Mouse (Mus musculus) kidney, embryonic 16.5 days (tissue): ENCODE measurements around the gene Greb1. TPM values are rescaled to one million over a fixed set of nuclear protein-coding genes. Genes with fewer than 3 reads are reported as not detected.

Experiments
- ATAC-seq: fragments of 200-750 bp; cut with Nextera tagmentation; 2 replicates; pipeline ENCODE4 v1.8.0; 2017; ENCODE audit warnings: moderate TSS enrichment; ENCODE audit not compliant: low FRiP score, low TSS enrichment
- H3K27ac ChIP-seq: fragments of 300-500 bp; sonication (generic); 2 replicates; pipeline ENCODE4 v1.5.1; 2014; ENCODE audit warnings: low read length
- H3K27me3 ChIP-seq: fragments of 300-500 bp; sonication (generic); 2 replicates; pipeline ENCODE4 v1.6.1; 2014; ENCODE audit warnings: low read length, control low read depth, mixed read lengths; ENCODE audit not compliant: insufficient read depth
- H3K36me3 ChIP-seq: fragments of 300-500 bp; sonication (generic); 2 replicates; pipeline ENCODE4 v1.6.1; 2014; ENCODE audit warnings: low read length, control low read depth, mixed read lengths; ENCODE audit not compliant: insufficient read depth
- H3K4me1 ChIP-seq: fragments of 300-500 bp; sonication (generic); 2 replicates; pipeline ENCODE4 v1.6.1; 2014; ENCODE audit warnings: low read length, control low read depth, mixed read lengths; ENCODE audit not compliant: insufficient read depth
- H3K4me2 ChIP-seq: fragments of 300-500 bp; sonication (generic); replicated peaks from 2 replicates; pipeline ENCODE4 v1.6.1; 2014; ENCODE audit warnings: low read depth, low read length
- H3K4me3 ChIP-seq: fragments of 300-500 bp; sonication (generic); 2 replicates; pipeline ENCODE4 v1.5.1; 2014; ENCODE audit warnings: mild to moderate bottlenecking, low read length
- H3K9ac ChIP-seq: fragments of 300-500 bp; sonication (generic); replicated peaks from 2 replicates; pipeline ENCODE4 v1.6.1; 2014; ENCODE audit warnings: low read length
- H3K9me3 ChIP-seq: fragments of 300-500 bp; sonication (generic); 2 replicates; pipeline ENCODE4 v1.6.1; 2016; ENCODE audit warnings: low read length, control low read depth
- WGBS: fragments of 180-500 bp; shearing (Covaris S2); extraction: QIAGEN DNeasy Blood & Tissue Kit; methylation state at CpG from one replicate; pipeline ENCODE4 v1.1.7; 2014; 5-methylcytosine and 5-hydroxymethylcytosine counted together
- polyA plus RNA-seq: library from polyadenylated mRNA; unstranded; fragments of >200 nt; fragmentation: Nextera tagmentation; extraction: Ambion mirVana; gene quantifications from 2 replicates; pipeline ENCODE4 v1.2.1, GENCODE M21; 2015

Gene Greb1
- polyA plus RNA-seq, 1 experiment from 2014 or later, result 4.4 TPM

GRCm38 (mm10) chr12:16831071-16831470 lies 30.4 kb upstream of the Greb1 start:
- WGBS, result 68% methylated on average over 4 of the region's 4 CpGs
- Histone ChIP-seq H3K36me3 (0 out of 2 replicates have a peak, but pooled peaks cover 6% of the 10 kb centered on the region), H3K4me2 (no peak overlapping the region), H3K27me3 (no peaks in the 10 kb centered on the region), H3K9me3 (no peaks in the 10 kb centered on the region), H3K4me3 (no peak overlapping the region), H3K9ac (no peak overlapping the region), H3K27ac (no peak overlapping the region), H3K4me1 (0 out of 2 replicates have a peak, but pooled peaks cover 3% of the 10 kb centered on the region)
- ATAC-seq, result 0 out of 2 replicates have a peak, but pooled peaks have one; percentile 7

DNA sequence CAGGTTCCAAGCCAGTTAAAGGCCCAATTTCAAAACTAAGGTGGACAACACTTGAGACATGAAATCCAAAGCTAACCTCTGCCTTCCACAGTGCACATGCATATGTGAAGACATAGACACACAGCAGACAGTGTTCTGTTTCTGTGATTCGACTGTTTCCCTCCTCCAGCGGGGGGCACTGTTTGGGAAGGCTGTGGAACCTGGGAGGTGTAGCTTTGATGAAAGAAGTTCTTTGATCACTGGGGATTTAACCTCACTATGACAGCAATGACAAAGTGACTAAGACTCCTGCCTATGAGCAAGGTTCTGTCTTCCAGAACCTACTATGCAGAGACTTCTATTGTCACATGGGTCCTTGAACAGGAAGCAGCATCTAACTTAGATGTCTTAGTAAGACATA lies 29.1 kb upstream of the Greb1 start:
- H3K27ac ChIP-seq, result no peak overlapping the region
- no peak for ATAC-seq
- no peak overlapping the region for H3K4me3 ChIP-seq
- H3K27me3 ChIP-seq, result no peaks in the 10 kb centered on the region
- H3K9ac ChIP-seq, result no peak overlapping the region
- H3K4me2 ChIP-seq, result no peak overlapping the region
- WGBS, result 75% methylated on average over 2 of the region's 2 CpGs
- 0 out of 2 replicates have a peak, but pooled peaks cover 3% of the 10 kb centered on the region for H3K4me1 ChIP-seq
- H3K9me3 ChIP-seq, result no peaks in the 10 kb centered on the region
- peaks cover 13% of the 10 kb centered on the region for H3K36me3 ChIP-seq

- WGBS, result 76% methylated on average over 6 of the region's 6 CpGs
- Histone ChIP-seq H3K27ac (no peak overlapping the region), H3K4me2 (no peak overlapping the region), H3K4me3 (no peak overlapping the region), H3K9ac (no peak overlapping the region), H3K27me3 (no peaks in the 10 kb centered on the region), H3K4me1 (no peaks in the 10 kb centered on the region), H3K9me3 (no peaks in the 10 kb centered on the region), H3K36me3 (peaks cover 22% of the 10 kb centered on the region)
- no peak for ATAC-seq
Measured at GRCm38 (mm10) chr12:16828505-16828904, 27.8 kb upstream of the Greb1 start.

GRCm38 (mm10) chr12:16823701-16824100 lies 23.0 kb upstream of the Greb1 start:
- Histone ChIP-seq H3K4me2 (no peak overlapping the region), H3K9me3 (no peaks in the 10 kb centered on the region), H3K9ac (no peak overlapping the region), H3K36me3 (peaks cover 59% of the 10 kb centered on the region), H3K4me3 (no peak overlapping the region), H3K4me1 (no peaks in the 10 kb centered on the region), H3K27ac (no peak overlapping the region), H3K27me3 (no peaks in the 10 kb centered on the region)
- ATAC-seq, result no peak
- WGBS, result 93% methylated on average over 1 of the region's 1 CpGs

GRCm38 (mm10) chr12:16822181-16822734 lies 21.6 kb upstream of the Greb1 start:
- H3K27ac ChIP-seq, result no peak overlapping the region
- H3K4me3 ChIP-seq, result no peak overlapping the region
- H3K36me3 ChIP-seq, result peaks cover 68% of the 10 kb centered on the region
- no peak for ATAC-seq
- H3K9me3 ChIP-seq, result no peaks in the 10 kb centered on the region
- no peaks in the 10 kb centered on the region for H3K27me3 ChIP-seq
- H3K9ac ChIP-seq, result no peak overlapping the region
- no peak overlapping the region for H3K4me2 ChIP-seq
- 95% methylated on average over 10 of the region's 10 CpGs for WGBS
- no peaks in the 10 kb centered on the region for H3K4me1 ChIP-seq

DNA sequence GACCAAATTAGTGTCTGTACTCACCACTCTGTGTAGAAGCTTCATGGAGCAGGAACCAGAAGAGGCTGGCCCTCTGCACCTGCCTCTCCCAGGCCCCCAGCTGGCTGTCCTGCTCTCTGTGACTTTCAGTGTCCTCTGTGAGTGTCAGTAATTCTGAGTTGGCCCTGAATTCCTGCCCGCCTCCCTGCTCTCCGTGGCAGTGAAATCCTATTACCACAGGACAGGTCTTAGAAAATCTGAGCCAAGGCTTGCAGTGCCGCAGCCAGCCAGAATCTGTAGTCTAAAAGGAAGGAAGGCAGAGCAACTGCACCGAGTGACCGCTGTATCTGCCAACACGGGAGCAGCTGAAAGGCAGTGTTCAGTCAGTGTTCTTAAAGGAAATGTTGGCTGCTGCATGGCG lies 20.1 kb upstream of the Greb1 start:
- no peaks in the 10 kb centered on the region for H3K27me3 ChIP-seq
- no peaks in the 10 kb centered on the region for H3K4me1 ChIP-seq
- H3K4me3 ChIP-seq, result no peak overlapping the region
- H3K9ac ChIP-seq, result no peak overlapping the region
- ATAC-seq, result no peak
- H3K9me3 ChIP-seq, result no peaks in the 10 kb centered on the region
- no peak overlapping the region for H3K27ac ChIP-seq
- 91% methylated on average over 7 of the region's 7 CpGs for WGBS
- H3K4me2 ChIP-seq, result no peak overlapping the region
- H3K36me3 ChIP-seq, result peaks cover 71% of the 10 kb centered on the region

GRCm38 (mm10) chr12:16818513-16818912 lies 17.8 kb upstream of the Greb1 start:
- H3K9me3 ChIP-seq, result no peaks in the 10 kb centered on the region
- peaks cover 61% of the 10 kb centered on the region for H3K36me3 ChIP-seq

GRCm38 (mm10) chr12:16817147-16817546 lies 16.5 kb upstream of the Greb1 start:
- Histone ChIP-seq H3K4me3 (no peak overlapping the region), H3K4me1 (peaks cover 8% of the 10 kb centered on the region), H3K9me3 (no peaks in the 10 kb centered on the region), H3K4me2 (no peak overlapping the region), H3K9ac (no peak overlapping the region), H3K36me3 (peaks cover 48% of the 10 kb centered on the region), H3K27ac (no peak overlapping the region), H3K27me3 (no peaks in the 10 kb centered on the region)
- no peak for ATAC-seq
- WGBS, result 84% methylated on average over 4 of the region's 4 CpGs

More at GRCm38 (mm10) chr12:16818513-16818912, 17.8 kb upstream of the Greb1 start:
- no peak overlapping the region for H3K4me2 ChIP-seq
- no peak overlapping the region for H3K9ac ChIP-seq
- no peak for ATAC-seq
- H3K27ac ChIP-seq, result no peak overlapping the region
- WGBS, result 54% methylated on average over 11 of the region's 11 CpGs
- no peak overlapping the region for H3K4me3 ChIP-seq
- H3K4me1 ChIP-seq, result no peaks in the 10 kb centered on the region
- H3K27me3 ChIP-seq, result no peaks in the 10 kb centered on the region

DNA sequence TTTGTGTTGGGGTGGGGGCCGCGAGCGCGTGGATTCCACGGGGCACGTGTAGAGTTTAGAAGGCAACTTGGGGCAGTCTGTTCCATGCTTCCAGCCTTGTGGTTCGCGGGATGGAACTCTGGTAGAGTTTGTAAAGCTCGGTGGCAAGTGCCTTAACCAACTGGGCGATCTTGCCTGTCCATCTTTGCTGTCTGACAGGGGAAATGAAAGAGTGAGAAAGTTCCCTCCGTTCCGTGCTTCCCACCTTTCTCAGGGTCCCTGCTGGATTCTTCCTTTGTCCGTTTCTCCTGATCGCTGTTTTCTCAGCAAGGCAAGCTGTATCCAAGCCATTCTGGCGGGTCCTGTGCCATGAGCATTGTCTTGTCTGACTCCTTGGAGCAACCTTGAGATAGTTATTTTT lies 10.8 kb upstream of the Greb1 start:
- H3K9ac ChIP-seq, result peak overlapping the region; percentile 94
- H3K27me3 ChIP-seq, result peaks cover 23% of the 10 kb centered on the region
- no peak overlapping the region for H3K27ac ChIP-seq
- WGBS, result 3% methylated on average over 15 of the region's 15 CpGs
- peaks cover 6% of the 10 kb centered on the region; the same call in 1 of the 2 replicates for H3K36me3 ChIP-seq
- peak overlapping the region; percentile 87 for H3K4me2 ChIP-seq
- H3K9me3 ChIP-seq, result no peaks in the 10 kb centered on the region
- peak overlapping the region; percentile 81 for H3K4me3 ChIP-seq
- H3K4me1 ChIP-seq, result peaks cover 17% of the 10 kb centered on the region
- peak; percentile 14; the same call in 1 of the 2 replicates for ATAC-seq

DNA sequence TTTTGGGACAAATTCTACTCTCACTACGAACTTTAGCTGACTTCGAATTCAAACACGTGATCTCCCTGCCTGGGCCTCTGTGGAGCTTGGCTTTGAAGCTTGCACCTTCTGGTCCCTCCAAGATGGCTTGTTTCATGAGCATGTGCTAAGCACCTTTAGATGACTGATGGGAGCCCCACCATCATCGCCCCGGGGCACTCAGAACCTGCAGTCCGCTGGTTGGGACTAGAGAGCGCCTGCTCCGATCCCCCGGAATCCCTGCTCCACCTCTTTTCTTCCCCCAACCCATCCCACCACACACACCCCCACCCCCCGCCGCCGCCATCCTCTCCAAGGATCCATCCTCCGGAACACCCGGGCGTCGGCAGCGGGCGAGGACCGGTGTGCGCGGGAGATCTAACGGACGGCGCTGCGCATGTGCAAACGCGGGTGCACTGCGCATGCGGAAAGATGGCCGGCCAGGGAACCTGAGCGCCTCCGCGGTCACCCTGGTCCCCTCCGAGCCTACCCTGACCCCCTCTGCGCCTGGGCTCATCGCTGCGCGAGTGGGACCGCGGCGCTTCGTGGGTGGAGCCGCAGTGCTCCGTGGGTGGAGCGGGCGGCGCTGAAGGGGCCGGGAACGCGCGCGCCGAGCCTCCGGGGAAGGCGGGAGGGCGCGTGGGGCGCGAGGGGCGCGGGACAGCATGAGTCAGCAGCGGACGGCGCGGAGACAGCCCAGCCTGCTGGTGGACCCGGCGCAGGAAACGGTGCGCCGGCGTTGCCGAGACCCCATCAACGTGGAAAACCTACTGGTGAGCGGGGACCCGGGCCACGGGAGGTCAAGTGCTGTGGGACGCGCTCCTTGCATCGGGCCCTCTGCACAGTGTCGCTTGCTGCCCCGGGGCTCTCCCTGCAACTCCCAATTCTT lies 10.1 kb upstream of the Greb1 start, which contains the start of gene E2f6:
E2f6 (plus strand) TSS at position 439 of the 907 bp plus-strand sequence.
- no peak within 1 kb of the TSS for H3K27ac ChIP-seq

More for the DNA sequence above, 10.1 kb upstream of the Greb1 start, which contains the start of gene E2f6:
- Histone ChIP-seq H3K36me3 (peaks cover 6% of the 10 kb centered on the region; the same call in 1 of the 2 replicates), H3K4me3 (peak within 1 kb of the TSS; percentile 81), H3K9me3 (no peaks in the 10 kb centered on the region), H3K9ac (peak within 1 kb of the TSS; percentile 94), H3K4me1 (peaks cover 17% of the 10 kb centered on the region), H3K27me3 (peaks cover 24% of the 10 kb centered on the region), H3K4me2 (peak within 1 kb of the TSS; percentile 87)
- WGBS, result 6% methylated on average over 67 of the region's 81 CpGs
- ATAC-seq, result peak; percentile 86
